Mouse (Mus musculus): ENCODE measurements around the gene Klhdc9. TPM values are rescaled to one million over a fixed set of nuclear protein-coding genes. Genes with fewer than 3 reads are reported as not detected.
A peak's percentile ranks its signal among the peaks of the same experiment; 100 is the strongest.
"Not testable (repeated sequence)": the region's sequence is repeated elsewhere in the genome, so short reads cannot be mapped to it uniquely, and the experiment has no call there.

Klhdc9 gene
- polyA plus RNA-seq, 1 experiment from 2014 or later: 3.6 TPM

DNA sequence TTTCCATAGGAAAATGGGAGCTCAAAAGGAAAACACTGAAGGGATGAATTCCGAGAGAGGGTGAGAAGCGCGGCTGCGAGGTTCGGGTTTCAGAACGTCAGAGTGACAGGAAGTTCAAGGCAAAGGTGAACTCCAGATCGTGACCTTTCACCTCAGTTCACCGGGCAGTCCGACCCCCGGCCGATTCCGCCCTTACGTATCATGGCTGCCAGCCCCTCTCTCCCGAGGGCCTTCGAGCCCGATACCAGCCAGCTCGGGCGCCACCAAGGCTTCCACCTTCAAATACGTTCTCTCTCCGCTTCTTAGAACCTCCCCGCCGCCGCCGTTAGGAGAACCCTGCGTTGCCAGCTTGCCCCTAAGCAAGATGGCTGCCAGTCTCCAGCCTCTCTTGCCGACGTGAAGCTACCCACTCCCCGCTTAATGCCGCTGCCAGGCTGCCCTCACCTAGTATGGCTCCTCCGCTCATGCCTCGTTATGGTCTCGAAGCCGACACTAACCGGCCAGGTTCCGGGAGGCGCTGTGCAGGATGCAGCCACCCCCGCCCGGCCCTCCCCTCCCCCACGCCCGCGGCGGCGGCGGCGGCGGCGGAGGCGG lies 31.7 kb downstream of the Klhdc9 start, which contains the start of gene Dedd:
TSS of gene Dedd (plus strand) at position 307 of the 594 bp plus-strand sequence.
- peak; percentile 96 for ATAC-seq (ENCODE audit: low FRiP score, low TSS enrichment)
- WGBS: under 1% methylated on average over 48 of the region's 48 CpGs
- H3K4me1 ChIP-seq (ENCODE audit: control insufficient read depth, insufficient read depth, low read length): peaks cover 32% of the 10 kb centered on the region
- no peaks in the 10 kb centered on the region for H3K9me3 ChIP-seq (ENCODE audit: control insufficient read depth, low read length)
- H3K36me3 ChIP-seq (ENCODE audit: control insufficient read depth, insufficient read depth, low read length): peaks cover 7% of the 10 kb centered on the region; the same call in 1 of the 2 replicates
- peak within 1 kb of the TSS; percentile 84 for H3K9ac ChIP-seq (replicated peaks; ENCODE audit: low read length)
- H3K4me3 ChIP-seq (replicated peaks; ENCODE audit: low read depth, low read length): peak within 1 kb of the TSS; percentile 82
- peak within 1 kb of the TSS; percentile 83 for H3K4me2 ChIP-seq (ENCODE audit: low read length)
- peak within 1 kb of the TSS; percentile 99 for H3K27ac ChIP-seq (replicated peaks; ENCODE audit: low read depth, low read length)
- H3K27me3 ChIP-seq (ENCODE audit: control insufficient read depth, insufficient read depth, low read length): no peaks in the 10 kb centered on the region
- peak; percentile 96 for DNase-seq

DNA sequence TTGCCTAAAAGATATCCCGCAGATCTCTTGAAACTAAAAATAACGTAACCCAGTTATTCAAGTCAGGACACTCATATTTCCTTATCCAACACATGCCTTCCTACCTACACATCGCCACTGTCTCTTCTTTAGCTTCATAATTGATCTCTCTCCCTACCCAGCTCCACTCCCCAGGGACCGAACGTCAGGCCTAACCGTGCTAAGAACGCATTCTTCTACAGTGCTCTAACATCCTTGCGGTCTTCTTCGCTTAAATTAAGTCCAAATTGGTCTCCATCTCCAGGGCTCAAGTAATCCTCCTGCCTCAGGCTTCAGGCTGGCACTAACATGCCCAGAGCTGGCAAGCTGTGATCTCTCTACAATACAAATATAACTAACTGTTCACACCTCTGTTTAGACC lies 32.4 kb downstream of the Klhdc9 start:
- no peaks in the 10 kb centered on the region for H3K9me3 ChIP-seq (ENCODE audit: control insufficient read depth, low read length)
- H3K27me3 ChIP-seq (ENCODE audit: control insufficient read depth, insufficient read depth, low read length): no peaks in the 10 kb centered on the region
- peak overlapping the region; percentile 84 for H3K9ac ChIP-seq (replicated peaks; ENCODE audit: low read length)
- peak overlapping the region; percentile 83 for H3K4me2 ChIP-seq (ENCODE audit: low read length)
- ATAC-seq (ENCODE audit: low FRiP score, low TSS enrichment) (no peak), DNase-seq (peak; percentile 68)
- H3K36me3 ChIP-seq (ENCODE audit: control insufficient read depth, insufficient read depth, low read length): 0 out of 2 replicates have a peak, but pooled peaks cover 5% of the 10 kb centered on the region
- peak overlapping the region; percentile 82 for H3K4me3 ChIP-seq (replicated peaks; ENCODE audit: low read depth, low read length)
- peak overlapping the region; percentile 99 for H3K27ac ChIP-seq (replicated peaks; ENCODE audit: low read depth, low read length)
- H3K4me1 ChIP-seq (ENCODE audit: control insufficient read depth, insufficient read depth, low read length): peaks cover 32% of the 10 kb centered on the region
- 33% methylated on average over 9 of the region's 9 CpGs for WGBS

DNA sequence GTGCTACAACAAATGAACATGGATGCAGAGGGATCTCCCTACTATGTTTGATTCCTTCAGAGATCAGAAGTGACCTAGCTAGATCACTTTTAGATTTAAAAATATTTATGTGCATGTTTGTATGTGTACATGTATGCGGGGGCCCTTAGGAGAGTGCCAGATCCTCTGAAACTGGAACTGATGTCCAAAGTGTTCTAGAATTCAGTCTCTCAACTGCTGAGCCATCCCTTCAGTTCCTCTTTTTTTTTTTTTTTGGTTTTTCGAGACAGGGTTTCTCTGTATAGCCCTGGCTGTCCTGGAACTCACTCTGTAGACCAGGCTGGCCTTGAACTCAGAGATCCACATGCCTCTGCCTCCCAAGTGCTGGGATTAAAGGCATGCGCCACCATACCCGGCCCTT lies 34.0 kb downstream of the Klhdc9 start:
- H3K9ac ChIP-seq (replicated peaks; ENCODE audit: low read length); DNase-seq; H3K4me2 ChIP-seq (ENCODE audit: low read length); H3K27ac ChIP-seq (replicated peaks; ENCODE audit: low read depth, low read length); H3K9me3 ChIP-seq (ENCODE audit: control insufficient read depth, low read length); H3K4me3 ChIP-seq (replicated peaks; ENCODE audit: low read depth, low read length); H3K27me3 ChIP-seq (ENCODE audit: control insufficient read depth, insufficient read depth, low read length); ATAC-seq (ENCODE audit: low FRiP score, low TSS enrichment); H3K36me3 ChIP-seq (ENCODE audit: control insufficient read depth, insufficient read depth, low read length): not testable (repeated sequence)
- H3K4me1 ChIP-seq (ENCODE audit: control insufficient read depth, insufficient read depth, low read length): peaks cover 25% of the 10 kb centered on the region
- WGBS: 83% methylated on average over 4 of the region's 4 CpGs

DNA sequence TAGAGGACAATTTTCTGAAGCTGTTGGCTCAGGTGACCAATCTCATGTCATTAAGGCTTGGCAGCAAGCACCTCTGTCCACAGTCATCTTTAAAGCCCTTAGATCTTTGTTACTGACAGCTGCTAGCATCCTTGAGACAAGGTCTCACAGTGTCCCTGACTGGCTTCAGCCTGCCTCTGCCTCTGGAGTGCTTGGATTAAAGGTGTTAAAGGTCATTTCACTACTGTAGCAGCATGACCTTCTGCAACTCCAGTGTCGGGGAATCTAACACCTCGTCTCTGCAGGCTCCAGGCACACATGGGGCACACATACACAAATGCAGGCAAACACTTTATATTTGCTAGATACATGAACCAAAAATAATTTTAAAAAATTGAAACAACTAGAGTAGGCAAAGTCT lies 35.0 kb downstream of the Klhdc9 start:
- no peak for DNase-seq
- Histone ChIP-seq H3K27me3 (ENCODE audit: control insufficient read depth, insufficient read depth, low read length) (no peaks in the 10 kb centered on the region), H3K4me2 (ENCODE audit: low read length) (no peak overlapping the region), H3K27ac (replicated peaks; ENCODE audit: low read depth, low read length) (no peak overlapping the region), H3K4me3 (replicated peaks; ENCODE audit: low read depth, low read length) (no peak overlapping the region), H3K36me3 (ENCODE audit: control insufficient read depth, insufficient read depth, low read length) (no peaks in the 10 kb centered on the region), H3K9ac (replicated peaks; ENCODE audit: low read length) (no peak overlapping the region), H3K9me3 (ENCODE audit: control insufficient read depth, low read length) (no peaks in the 10 kb centered on the region), H3K4me1 (ENCODE audit: control insufficient read depth, insufficient read depth, low read length) (peaks cover 17% of the 10 kb centered on the region)
- no peak for ATAC-seq (ENCODE audit: low FRiP score, low TSS enrichment)
- 94% methylated on average over 2 of the region's 2 CpGs for WGBS

DNA sequence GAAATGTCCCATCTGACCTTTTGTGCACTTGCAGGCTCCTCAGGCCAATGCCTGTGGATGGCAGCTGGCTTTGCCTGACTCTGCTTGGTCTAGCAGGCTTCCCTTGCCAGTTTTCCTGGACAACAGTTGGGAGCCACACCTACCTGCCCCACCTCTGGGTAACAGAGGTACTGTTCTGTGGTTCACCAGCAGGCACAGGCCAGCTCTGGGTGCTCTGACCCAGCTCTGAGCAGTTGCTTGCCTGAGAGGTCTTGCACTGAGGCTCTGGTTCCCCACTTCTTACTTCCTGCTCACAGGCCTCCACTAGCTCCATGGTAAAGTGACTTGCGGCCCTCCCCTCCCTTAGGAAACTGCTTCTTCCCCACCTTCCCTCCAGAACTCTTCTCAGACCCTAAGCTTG lies 38.6 kb downstream of the Klhdc9 start:
- no peak overlapping the region for H3K4me2 ChIP-seq (ENCODE audit: low read length)
- no peak overlapping the region for H3K4me3 ChIP-seq (replicated peaks; ENCODE audit: low read depth, low read length)
- no peak overlapping the region for H3K27ac ChIP-seq (replicated peaks; ENCODE audit: low read depth, low read length)
- DNase-seq: no peak
- H3K9ac ChIP-seq (replicated peaks; ENCODE audit: low read length): no peak overlapping the region
- H3K36me3 ChIP-seq (ENCODE audit: control insufficient read depth, insufficient read depth, low read length): no peaks in the 10 kb centered on the region
- H3K4me1 ChIP-seq (ENCODE audit: control insufficient read depth, insufficient read depth, low read length): peaks cover under 1% of the 10 kb centered on the region; the same call in 1 of the 2 replicates
- ATAC-seq (ENCODE audit: low FRiP score, low TSS enrichment): no peak
- no peaks in the 10 kb centered on the region for H3K27me3 ChIP-seq (ENCODE audit: control insufficient read depth, insufficient read depth, low read length)
- no peaks in the 10 kb centered on the region for H3K9me3 ChIP-seq (ENCODE audit: control insufficient read depth, low read length)
- 85% methylated on average over 1 of the region's 1 CpGs for WGBS

DNA sequence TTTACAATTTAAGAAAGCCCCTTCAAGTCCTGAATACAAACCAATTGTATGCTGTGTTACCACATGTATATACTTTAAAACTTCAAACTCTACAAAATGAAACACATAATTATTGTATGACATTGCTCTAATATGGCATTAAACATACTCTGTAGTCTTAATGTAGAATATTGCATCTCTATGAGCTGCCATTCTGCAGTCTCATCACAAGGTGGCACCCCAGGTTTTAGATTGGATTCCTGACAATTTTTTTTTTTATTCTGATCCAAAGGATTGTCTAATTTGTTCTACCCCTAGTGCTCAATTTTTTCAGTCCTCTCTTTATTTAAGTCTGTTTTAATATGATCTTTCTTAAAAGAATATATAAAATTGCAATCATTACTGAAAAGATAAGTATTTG lies 39.2 kb downstream of the Klhdc9 start:
- Histone ChIP-seq H3K36me3 (ENCODE audit: control insufficient read depth, insufficient read depth, low read length) (no peaks in the 10 kb centered on the region), H3K27ac (replicated peaks; ENCODE audit: low read depth, low read length) (no peak overlapping the region), H3K9me3 (ENCODE audit: control insufficient read depth, low read length) (no peaks in the 10 kb centered on the region), H3K27me3 (ENCODE audit: control insufficient read depth, insufficient read depth, low read length) (no peaks in the 10 kb centered on the region), H3K9ac (replicated peaks; ENCODE audit: low read length) (no peak overlapping the region), H3K4me2 (ENCODE audit: low read length) (no peak overlapping the region), H3K4me1 (ENCODE audit: control insufficient read depth, insufficient read depth, low read length) (no peaks in the 10 kb centered on the region), H3K4me3 (replicated peaks; ENCODE audit: low read depth, low read length) (no peak overlapping the region)
- DNase-seq (peak; percentile 73), ATAC-seq (ENCODE audit: low FRiP score, low TSS enrichment) (no peak)

DNA sequence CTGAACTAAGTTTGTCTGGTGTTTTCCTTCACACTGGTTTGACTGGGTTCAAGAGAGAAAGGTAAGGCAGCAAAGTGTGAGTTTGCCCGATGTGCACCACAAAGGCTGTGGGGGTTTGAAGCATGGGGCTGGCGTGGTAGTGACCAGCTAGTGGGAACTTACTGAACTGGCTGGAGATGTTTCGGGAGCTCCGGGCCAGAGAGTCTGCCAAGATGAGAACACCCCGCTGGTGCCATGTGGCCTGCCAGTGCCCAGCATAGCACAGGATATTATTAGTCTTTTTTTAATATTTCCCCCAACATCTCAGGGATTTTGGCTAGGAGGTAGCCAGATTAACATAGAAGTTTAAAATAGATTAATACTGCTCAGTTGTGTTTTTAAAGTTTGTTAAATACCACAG lies 40.4 kb downstream of the Klhdc9 start:
- no peaks in the 10 kb centered on the region for H3K36me3 ChIP-seq (ENCODE audit: control insufficient read depth, insufficient read depth, low read length)
- H3K27me3 ChIP-seq (ENCODE audit: control insufficient read depth, insufficient read depth, low read length): no peaks in the 10 kb centered on the region
- no peak overlapping the region for H3K9ac ChIP-seq (replicated peaks; ENCODE audit: low read length)
- 15% methylated on average over 5 of the region's 5 CpGs for WGBS
- no peak for ATAC-seq (ENCODE audit: low FRiP score, low TSS enrichment)
- H3K4me2 ChIP-seq (ENCODE audit: low read length): no peak overlapping the region
- no peaks in the 10 kb centered on the region for H3K9me3 ChIP-seq (ENCODE audit: control insufficient read depth, low read length)
- no peak overlapping the region for H3K27ac ChIP-seq (replicated peaks; ENCODE audit: low read depth, low read length)
- no peak overlapping the region for H3K4me3 ChIP-seq (replicated peaks; ENCODE audit: low read depth, low read length)
- H3K4me1 ChIP-seq (ENCODE audit: control insufficient read depth, insufficient read depth, low read length): no peaks in the 10 kb centered on the region
- DNase-seq: no peak

DNA sequence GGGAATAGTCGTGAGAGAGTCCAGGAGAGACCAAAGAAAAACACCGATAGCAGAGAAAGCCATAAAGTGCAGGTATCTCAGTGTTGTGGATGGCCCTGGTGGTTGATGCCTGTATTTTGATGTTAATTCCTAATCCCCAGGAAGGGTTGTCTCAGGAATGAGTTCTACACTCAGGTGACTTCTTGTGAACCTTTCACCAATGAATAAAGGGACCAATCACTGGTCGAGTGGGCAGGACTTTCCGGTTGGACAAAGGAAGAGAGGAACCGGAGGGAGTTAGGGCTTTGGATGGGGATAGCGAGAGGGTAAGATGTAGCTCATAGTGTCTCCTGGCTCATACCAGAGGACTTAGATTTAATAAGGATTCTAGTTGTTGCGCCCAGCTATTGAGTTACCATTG lies 40.9 kb downstream of the Klhdc9 start:
- Histone ChIP-seq H3K4me1 (ENCODE audit: control insufficient read depth, insufficient read depth, low read length) (no peaks in the 10 kb centered on the region), H3K27me3 (ENCODE audit: control insufficient read depth, insufficient read depth, low read length) (no peaks in the 10 kb centered on the region), H3K9ac (replicated peaks; ENCODE audit: low read length) (no peak overlapping the region), H3K9me3 (ENCODE audit: control insufficient read depth, low read length) (no peaks in the 10 kb centered on the region), H3K4me3 (replicated peaks; ENCODE audit: low read depth, low read length) (no peak overlapping the region), H3K27ac (replicated peaks; ENCODE audit: low read depth, low read length) (no peak overlapping the region), H3K4me2 (ENCODE audit: low read length) (no peak overlapping the region), H3K36me3 (ENCODE audit: control insufficient read depth, insufficient read depth, low read length) (no peaks in the 10 kb centered on the region)
- DNase-seq (no peak), ATAC-seq (ENCODE audit: low FRiP score, low TSS enrichment) (no peak)
- WGBS: 12% methylated on average over 7 of the region's 7 CpGs

DNA sequence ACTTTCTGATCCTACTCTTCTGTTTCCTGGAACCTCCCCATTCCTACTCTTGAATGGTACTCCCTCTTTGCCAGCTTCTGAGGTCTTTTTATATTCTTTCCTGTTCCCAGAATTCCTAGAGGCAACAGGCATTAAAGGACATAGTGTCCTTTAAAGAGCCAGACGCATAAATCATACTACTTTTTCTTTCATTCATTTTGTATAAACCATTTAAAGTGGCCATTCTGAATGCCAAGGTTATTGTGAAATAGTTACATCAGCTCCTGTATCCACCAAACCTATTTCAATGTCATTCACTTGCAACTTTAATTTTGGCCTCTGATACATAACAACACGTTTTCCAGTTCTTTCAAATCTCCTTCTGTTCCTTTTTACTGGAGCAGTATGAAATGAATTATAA lies 51.3 kb downstream of the Klhdc9 start:
- 72% methylated on average over 2 of the region's 2 CpGs for WGBS
- Histone ChIP-seq H3K9ac (replicated peaks; ENCODE audit: low read length) (no peak overlapping the region), H3K4me3 (replicated peaks; ENCODE audit: low read depth, low read length) (no peak overlapping the region), H3K4me2 (ENCODE audit: low read length) (no peak overlapping the region), H3K27ac (replicated peaks; ENCODE audit: low read depth, low read length) (no peak overlapping the region), H3K9me3 (ENCODE audit: control insufficient read depth, low read length) (no peaks in the 10 kb centered on the region), H3K4me1 (ENCODE audit: control insufficient read depth, insufficient read depth, low read length) (no peaks in the 10 kb centered on the region), H3K36me3 (ENCODE audit: control insufficient read depth, insufficient read depth, low read length) (no peaks in the 10 kb centered on the region), H3K27me3 (ENCODE audit: control insufficient read depth, insufficient read depth, low read length) (no peaks in the 10 kb centered on the region)
- DNase-seq (no peak), ATAC-seq (ENCODE audit: low FRiP score, low TSS enrichment) (no peak)
